Mouse (Mus musculus) c-Kit-positive CD71-positive TER-119-positive erythroid progenitor cells, embryonic 14.5 days (primary cell): Measurements from ENCODE around the gene Cx3cr1.

ENCODE experiments used
- DNase-seq: peaks from one replicate; pipeline ENCODE4 v3.0.0-alpha.2; 2013; ENCODE audit warnings: low spot score

Cx3cr1 gene

DNA sequence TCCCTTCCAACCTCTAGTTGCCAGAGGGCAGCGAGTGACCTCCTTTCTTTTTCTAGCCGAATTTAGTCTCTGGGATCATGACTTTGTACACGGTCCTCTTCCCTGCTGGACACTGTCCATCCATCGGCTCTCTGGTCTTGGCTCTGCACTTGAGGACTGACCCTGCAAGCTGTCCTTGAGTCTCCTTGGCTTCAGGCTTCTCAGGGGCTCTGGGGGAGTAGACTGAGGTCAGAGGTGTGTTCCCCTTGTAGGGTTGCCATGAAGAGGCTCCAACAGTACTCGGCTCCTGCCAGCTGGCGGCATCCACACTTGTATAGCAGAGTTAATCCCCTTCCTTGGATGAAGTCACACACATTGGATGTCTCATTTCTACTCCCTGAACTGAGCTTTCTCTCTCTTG, 70.0 kb downstream of the Cx3cr1 start:
- no peak for DNase-seq

DNA sequence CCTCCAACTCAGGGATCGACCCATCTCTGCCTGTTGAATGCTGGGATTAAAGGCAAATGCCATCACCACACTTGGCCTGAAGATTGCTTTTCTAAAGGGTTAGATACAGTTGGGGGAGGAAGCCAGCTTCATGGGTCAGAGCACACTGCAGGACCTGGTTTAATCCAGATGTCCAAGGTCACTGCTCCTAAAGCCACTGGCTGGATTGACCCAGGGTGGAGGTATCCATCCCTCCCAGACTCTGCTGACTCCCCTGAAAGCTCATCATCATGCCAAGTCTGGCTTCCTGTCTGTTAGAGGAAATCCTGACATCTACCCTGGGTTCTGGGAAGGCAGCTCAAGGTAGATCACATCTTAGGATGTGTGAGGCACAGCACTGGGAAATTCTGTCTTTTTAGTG, 70.9 kb downstream of the Cx3cr1 start:
- no peak for DNase-seq

DNA sequence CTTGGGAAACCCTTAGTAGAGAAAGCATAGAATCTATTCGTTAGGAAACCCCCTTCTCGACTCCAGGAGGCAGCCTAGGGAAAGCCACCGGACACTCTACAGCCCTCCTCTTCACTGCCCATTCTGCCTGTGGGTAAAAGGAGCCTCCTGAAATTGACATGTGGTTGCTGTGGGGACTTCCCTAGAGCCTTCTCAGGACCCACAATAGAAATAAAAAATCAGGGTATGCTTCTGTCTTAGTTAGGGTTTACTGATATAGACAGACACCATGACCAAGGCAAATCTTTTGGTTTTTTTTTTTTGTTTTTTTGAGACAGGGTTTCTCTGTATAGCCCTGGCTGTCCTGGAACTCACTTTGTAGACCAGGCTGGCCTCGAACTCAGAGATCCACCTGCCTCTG, 73.6 kb downstream of the Cx3cr1 start:
- DNase-seq, result no peak

DNA sequence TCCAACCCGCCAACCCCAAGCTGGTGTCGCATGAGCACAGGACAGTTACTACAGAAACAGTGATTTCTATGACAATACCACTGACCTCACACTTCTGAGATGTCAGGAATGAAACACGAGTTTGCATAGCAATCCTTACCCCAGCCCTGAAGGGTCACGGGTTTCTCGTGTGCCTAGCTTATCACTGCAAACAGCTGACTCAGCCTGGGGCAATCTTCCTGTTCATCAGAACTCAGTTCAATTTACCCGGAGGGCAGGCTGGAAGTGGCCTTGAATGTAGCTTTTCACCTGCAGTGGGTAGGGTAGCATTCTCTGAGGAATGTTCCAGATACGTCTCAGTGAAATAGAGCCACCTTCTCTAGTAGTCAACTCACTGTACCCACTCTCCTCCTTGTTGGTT, 75.5 kb downstream of the Cx3cr1 start:
- no peak for DNase-seq

DNA sequence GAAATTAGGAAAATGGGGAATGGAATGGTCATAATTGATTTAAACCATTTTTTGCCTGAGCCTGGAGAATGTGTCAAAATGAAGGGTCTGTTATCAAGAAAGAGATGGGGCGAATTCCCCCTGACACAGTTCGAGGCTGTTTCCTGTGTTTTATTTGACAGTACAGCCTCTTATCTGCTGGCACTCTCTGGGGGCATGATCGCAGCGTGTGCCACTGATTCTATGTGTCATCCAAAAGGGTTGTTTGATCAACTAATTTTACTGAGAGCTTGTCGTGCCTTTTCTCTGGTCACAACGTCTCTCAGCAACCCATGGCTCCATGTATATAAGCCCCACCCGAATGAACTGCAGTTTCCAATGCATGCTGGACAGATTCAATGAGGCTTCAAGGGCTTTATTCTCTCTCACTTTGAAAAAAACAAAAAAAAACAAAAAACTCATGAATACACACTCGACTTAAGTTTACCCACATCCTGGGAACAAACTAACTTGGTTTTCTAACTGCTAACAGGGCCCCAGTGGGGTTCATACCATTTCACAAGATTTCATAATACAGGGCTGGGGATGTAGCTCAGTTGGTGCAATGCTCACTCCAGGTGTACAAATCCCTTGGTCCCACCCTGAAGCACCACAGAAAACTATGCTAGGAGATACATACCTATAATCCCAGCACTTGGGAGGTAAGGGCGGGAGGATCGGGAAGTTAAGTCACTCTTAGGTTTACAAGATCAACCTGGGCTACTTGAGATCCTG, 76.4 kb downstream of the Cx3cr1 start:
- no peak for DNase-seq

DNA sequence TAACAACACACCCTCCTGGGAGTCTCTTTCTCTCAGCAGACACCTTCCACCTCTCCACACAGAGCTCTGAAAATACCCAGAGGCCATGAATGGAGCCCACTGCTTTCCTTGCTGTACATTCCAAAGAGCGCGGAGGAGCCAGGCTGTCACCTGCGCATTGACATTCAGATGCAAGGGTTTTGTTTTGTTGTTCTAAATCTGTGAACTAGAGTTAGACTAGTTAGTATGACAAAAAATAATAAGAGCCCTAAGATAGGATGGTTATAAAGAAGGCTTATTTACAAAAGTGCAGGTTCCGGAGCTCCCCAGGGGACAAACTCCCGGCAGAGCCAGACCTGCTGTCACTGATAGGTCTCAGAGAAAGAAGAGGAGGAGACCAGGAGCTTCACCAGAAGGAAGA, 78.4 kb downstream of the Cx3cr1 start:
- DNase-seq, result no peak

DNA sequence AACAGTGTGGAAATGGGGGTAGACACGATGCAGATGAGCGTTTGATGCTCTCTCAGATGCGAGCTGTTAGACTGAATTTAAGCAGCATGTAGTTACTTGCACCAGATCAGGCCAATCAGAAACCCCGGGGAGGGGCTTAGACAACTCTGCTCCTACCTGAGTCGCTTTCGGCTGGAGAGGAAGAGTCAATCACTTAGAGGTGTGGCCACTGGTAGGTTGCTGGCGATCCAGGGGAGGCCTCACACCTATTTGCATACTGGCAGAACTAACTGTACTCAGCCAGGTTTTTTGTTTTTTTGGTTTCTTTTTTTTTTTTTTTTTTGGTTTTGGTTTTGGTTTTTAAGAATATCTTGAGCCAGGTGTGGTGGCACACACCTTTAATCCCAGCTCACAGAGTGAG, 81.4 kb downstream of the Cx3cr1 start:
- DNase-seq, result no peak

DNA sequence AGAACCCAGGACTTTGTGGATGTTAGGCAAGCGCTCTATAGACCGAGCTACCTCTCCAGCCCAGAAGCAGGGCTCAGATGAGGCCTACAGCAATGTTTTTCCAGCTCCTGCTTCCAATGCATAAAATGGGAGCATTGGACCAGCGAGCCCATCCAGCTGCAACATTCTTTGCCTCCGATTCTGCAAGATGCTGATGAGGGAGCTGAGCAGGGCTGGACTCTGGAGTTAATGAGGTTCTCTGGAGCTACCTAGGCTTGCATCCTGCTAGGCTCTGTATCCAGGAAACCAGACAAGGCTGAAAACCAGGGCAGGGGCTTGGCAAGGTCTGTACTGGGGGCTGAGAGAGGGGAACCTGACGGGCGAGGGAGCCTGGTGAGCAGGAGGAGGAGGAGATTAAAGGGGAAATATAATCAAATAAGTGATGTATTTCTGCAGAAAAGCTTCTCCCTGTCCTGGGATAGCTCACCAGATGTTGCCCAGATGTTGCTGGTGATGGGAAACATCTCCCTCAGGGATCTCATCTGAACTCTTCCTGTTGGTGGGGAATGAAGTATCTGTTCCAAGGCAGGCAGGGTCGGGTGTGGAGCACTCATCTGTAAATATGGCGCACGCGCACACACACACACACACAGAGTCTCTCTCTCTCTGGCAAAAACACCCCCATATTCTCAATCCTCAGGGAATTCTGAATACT, 83.7 kb downstream of the Cx3cr1 start:
- DNase-seq, result no peak

DNA sequence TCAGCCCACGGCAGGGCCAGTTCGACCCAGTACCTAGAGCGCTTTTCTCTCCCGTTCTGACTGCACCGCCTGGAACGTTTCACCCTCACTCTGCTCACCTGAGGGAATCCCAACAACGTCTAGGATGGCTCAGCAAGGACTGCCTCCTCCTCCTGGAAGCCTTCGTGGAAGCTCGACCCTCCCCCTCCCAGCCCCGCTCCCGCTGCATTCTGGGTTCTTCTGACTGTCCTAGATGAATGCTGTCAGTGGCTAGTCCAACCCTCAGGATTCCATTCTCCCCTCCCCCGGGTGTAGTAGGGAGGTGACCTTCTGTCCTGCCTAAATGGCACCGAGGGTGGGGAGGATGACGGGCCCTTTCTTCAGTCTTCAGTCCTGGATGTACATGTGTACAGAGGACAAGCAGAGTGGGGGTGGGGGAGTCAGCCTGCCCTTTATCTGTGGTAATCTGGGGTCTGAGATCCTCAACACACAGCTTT, 85.1 kb downstream of the Cx3cr1 start, which contains the start of gene Csrnp1:
Gene Csrnp1, minus strand, starts transcription at position 123 of the 476 bp plus-strand sequence.
- no peak for DNase-seq

DNA sequence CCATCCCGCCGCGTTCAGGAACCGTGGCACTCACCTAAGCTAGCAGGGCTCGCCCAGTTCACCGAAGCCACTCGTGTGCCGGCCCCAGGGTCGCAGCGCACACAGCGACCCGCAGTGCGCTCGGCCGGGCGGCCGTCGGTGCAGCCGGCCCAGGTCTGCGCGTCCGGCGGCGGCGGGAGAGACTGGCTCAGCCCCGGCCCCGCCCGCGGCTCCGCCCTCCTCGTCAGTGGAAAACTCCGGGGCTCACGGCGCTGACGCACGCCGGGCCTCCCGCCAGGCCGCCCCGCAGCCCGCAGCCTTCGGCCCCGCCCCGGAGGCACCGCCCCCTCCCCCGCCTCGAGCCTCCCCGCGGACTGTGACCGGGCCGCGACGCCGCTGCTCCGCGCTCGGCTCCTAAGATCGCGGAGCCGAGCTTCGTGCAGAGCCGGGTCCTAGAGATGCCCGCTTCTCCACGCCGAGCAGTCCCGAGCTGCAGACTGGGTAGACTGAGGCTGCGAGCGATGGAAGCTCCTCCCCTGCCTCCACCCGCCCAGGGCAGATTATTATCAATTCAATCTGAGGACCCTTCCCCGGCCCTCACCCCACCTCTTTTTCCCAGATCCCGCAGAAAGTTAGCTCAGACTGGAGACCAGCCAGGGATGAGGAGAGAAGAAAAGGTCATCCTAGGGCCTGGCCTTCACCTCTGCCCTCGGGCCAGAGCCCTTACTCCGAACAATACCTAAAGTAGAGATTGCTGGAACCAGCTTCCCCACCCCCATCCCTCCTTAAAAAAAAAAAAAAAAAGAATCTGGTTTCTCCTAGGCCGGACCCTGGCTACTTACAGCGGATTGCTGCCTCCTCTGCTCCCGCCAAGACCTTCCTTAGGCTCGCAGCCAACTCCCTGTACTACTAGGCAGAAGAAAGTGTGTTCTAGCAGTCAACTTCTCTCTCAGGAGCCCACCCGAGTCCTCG, 85.8 kb downstream of the Cx3cr1 start:
- peak; percentile 63 for DNase-seq

DNA sequence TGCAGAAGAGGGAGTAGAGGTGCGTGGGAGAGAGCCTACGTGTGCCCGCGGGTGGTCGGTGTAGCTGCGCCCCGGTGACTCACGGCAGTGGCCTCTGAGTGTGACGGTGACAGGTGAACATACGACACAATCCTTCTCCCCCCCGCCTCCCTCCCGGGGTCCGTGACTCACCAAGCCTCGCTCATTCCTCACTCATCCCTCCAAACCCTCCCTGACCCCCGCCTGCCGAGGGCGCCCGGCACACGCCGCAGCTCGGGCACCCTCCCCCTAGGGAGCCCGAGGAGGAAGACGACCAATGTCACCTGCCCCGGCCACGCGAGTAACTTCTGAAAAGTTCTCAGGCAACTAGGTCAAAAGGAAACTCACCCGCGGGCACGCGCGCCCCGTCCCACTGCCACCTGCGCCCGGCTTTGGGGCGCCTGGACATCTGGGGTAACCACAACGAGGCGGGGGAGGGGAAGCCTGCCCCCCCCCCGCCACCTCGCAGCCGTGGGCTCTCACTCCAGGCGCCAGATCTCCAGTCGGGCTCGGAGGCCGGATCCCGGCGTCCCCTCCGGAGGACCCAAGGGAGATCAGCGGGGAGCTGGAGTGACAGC, 86.6 kb downstream of the Cx3cr1 start:
- DNase-seq, result peak; percentile 24

DNA sequence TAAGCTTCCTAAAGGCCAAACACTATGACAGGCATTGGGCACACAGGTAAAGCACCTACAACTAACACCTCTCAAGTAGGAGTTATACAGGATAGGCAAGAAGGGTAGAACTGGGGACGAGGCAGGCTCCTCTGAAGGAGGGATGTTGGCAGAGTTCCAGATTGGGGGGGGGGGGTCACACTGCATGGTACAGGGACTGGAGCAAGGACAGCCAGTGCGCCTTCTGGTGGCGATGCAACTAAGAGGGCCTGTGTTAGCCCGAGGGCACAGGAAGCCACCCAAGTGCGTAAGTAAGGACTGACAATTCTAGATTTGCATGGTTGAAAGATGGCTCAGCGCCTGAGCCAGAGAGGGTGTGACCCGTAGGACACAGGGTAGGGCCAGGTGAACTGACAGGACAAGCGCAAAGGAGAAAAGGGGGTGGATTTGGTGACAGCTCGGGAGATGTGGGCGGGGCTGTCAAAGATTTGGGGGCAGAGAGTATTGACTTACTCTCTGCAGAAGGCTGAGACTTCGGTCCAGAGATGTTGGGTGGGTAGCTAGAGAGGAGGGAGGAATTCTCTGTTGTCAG, 87.4 kb downstream of the Cx3cr1 start:
- DNase-seq, result peak; percentile 18

DNA sequence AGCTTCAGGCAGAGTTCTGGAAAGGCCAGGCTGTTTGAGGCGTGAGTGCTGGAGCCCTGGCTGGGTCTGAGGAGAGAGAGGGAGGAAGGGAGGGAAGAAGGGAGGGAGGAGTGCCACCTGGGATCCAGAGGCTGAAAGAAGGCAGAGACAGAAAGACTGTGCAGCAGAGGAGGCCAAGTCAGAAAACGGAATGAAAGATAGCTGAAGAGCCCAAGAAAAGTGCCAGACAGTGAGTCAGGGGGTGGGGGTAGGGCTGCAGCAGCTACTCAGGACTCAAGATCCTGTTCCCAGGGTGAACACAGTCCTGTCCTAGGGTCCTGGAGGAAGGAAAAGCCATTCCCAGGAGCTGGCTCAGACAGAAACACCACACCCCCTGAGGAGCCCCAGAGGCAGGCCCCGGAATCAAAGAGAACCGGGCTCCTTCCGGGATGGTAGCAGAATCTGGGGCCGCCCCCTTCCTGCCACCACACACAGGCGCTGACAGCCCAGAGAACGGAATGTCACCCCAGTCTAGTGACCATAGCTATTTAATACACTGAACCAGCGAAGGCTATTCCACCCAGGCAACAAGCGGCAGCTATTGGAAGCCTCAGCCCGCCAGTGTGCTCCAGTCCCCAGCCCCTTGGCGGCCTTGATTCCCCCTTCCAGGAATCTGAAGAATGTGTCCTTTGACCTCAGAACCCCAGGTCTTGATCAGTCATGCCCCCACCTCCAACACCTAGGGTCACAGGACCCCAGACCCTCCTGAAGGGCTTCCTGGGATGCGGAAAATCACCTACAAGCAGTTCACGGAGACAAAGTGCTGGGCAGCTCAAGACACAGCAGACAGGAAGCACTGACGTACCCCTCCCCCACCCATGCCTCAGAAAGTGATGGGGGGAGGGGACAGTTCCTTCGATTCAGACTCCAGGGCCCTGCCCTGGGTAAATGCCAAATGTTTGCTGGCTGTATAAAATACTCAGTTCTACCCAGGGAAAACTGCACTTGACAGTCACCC, 88.2 kb downstream of the Cx3cr1 start:
- peak; percentile 22 for DNase-seq

DNA sequence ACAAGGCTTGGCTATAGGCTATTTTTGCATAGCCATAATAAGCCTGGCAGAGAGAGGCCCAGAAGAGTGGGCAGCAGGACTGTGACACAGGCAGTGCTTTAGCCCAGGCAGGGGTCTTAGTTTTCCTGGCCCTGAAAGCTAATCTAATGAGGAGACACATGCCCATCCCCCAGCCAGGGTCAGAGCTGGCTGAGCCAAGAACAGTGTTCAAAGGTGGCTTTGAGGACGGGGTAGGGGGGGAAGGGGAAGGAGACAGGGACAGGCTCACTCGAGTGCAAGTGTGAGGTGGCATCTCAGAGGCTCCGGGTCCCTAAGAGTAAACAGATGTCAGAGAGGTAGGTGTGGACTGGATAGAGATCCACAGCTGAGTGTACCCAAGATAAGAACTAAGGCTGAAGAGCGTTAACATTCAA, 88.9 kb downstream of the Cx3cr1 start:
- DNase-seq, result no peak

DNA sequence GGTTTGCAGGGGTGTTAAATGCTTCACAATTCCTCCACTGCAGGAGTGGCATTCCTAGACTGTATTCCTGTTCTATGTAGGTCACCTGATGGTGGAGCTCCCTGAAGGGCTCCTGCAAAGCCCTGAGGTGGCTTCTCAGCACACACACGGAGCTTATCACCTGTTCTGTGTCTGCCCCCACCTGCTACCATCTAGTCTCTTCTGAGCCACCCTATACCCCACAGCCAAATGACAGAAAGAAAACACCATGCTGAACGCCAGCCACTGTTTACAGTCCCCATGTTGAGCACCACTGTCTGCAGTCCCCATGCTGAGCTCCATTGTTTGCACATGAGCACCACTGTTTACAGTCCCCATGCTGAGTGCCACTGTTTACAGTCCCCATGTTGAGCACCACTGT, 89.9 kb downstream of the Cx3cr1 start:
- no peak for DNase-seq

DNA sequence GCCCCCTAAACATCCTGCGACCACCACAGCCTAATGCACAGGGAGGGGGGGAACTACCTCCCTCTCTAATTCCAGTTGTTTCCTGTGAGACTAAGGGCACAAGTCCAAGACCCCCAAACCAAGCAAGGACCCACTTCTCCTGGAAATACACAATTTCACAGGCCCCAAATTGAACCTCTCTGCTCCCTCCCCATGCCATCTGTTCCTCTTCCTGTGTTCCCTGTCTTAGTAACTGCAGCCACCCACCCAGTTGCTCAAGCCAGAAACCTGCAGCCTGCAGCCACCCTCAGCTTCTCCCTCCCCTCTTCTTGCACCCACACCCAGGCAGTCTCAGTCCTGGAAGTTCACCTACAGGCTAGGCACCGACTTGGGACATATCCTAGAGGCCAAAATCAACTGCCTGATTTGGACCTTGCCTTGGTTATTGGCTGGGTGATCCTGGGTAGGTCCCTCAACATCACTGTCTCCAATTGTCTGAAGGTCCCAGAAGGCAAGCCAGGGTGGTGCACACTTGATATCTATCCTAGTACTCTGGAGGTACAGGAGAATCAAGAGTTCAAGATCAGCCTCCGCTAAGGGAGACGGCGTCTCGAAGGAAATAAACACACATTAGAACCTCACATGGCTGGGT, 90.8 kb downstream of the Cx3cr1 start:
- no peak for DNase-seq

DNA sequence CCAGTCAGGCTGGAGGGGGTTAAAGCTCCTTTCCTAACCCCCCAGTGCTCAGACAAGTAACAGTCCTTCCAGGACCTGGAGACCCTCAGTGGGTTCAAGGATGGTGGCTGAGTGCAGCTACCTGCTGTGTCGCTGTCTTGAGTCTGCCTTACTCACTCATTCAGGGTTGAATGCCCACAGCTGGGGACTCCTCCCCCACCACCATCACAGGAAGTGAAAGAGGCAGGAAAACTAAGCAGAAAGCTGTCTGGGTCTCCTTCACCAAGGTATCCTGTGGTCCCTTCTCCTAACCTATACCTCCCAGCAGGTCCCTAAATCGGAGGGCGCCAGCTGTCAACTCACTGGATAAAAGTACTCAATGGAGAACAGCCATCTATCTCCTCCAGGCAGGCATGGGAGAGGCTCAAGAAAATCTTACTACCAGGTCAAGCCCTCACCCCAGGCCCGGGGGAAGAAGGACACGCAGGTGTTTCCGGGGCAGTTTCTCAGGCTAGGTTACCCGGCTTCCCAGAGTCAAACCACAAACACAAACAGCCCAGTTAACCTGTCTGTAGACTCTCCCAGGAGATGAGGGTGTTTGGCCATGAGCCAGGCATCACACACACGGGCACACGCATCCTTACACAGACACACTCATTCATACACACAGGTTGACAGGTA, 91.4 kb downstream of the Cx3cr1 start:
- no peak for DNase-seq

DNA sequence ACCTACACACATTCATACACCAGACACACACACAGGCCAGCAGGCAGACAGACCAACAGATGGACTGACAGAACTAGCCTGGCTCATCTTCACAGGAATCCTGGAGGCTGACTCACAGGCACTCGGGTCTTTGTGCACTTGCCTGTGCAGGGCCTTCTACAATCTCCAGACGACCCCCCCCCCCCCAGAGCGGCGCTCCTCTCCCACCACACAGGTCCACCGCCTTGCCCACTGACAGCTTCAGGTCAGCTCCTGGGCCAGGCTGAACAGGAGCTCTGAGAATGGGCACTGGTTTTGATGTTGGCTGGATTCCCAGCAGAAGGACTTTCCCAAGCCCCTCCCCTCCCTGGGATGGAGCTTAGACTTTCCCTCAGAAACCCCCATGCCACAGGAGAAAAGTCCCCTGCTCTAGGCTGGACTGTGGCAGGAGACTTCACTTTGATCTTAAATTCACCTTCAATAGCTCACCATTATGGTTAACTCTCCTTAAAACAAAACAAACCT, 92.1 kb downstream of the Cx3cr1 start:
- no peak for DNase-seq
